Mouse (Mus musculus) B cell, adult 62 days (primary cell): ENCODE results near the gene Asb14. TPM values are rescaled to one million over a fixed set of nuclear protein-coding genes. Genes with fewer than 3 reads are reported as not detected.

Source experiments
- total RNA-seq: library from RNA; stranded (reverse); gene quantifications from 4 replicates; pipeline ENCODE4 v1.2.4, GENCODE M21; 2023

Asb14 gene
- total RNA-seq: not detected in 4 replicates

DNA sequence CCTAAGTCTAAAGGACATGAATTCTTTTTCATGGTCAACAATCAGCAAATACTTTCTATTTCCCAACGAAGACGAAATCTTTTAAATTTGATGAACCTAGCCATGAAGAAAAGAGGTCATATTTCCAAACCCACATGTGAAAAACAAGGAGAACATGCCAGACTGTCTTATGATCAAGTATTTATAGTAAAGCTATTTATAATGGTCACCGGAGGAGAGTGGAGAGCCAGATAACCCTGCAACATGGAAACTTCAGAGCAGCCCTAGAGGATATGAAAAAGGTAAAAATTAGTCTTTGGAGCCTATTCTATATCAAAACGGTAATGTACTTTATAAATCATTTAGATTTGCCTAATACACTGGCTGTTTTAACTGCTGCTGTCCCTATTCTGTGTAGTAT, at the start of gene Asb14:
Asb14 (plus strand) TSS at position 166 of the 400 bp plus-strand sequence.

Other genes starting within 250 kb of the Asb14 start
- gene Pde12, start 224.7 kb upstream of the Asb14 start, total RNA-seq: 9.9 to 11.5 TPM (median 10.8 TPM) in 4 replicates
- gene Dnah12, start 201.3 kb upstream of the Asb14 start, total RNA-seq: 0.41 to 1.4 TPM (median 0.59 TPM) in 4 replicates
- gene Appl1, start 76.7 kb downstream of the Asb14 start, total RNA-seq: 35.9 to 53.5 TPM (median 50.0 TPM) in 4 replicates
- gene Hesx1, start 99.9 kb downstream of the Asb14 start, total RNA-seq: 0.63 to 0.78 TPM in 2 of 4 replicates, not detected in the others
- 2.2 to 3.3 TPM (median 2.7 TPM) in 4 replicates for gene Il17rd, start 144.4 kb downstream of the Asb14 start, total RNA-seq
- gene Arhgef3, start 220.3 kb downstream of the Asb14 start, total RNA-seq: 106 to 122 TPM (median 113 TPM) in 4 replicates